Comparison of ENCODE assay signal across 23 mouse cellular contexts in genomic region chr3:104641313-104641712, GRCm38 (mm10). TPM values are rescaled to one million over a fixed set of nuclear protein-coding genes. Genes with fewer than 3 reads are reported as not detected.
DNase-seq lines count a peak whose midpoint lies in the region; ATAC-seq lines count a peak whose summit lies in the region.
"Had no signal": no experiment of that assay in that cellular context is flagged by ENCODE, and none has a peak within 500 bp of the region (broad histone marks: within the 10 kb centered on the region; RNA-seq: fewer than 3 reads in every experiment).

No protein-coding gene starts in this region.

- WGBS in heart, embryonic 10.5 days = 48% methylated on average over 1 of the region's 1 CpGs
- 25% methylated on average over 1 of the region's 1 CpGs for WGBS in liver, embryonic 11.5 days
- 15% methylated on average over 1 of the region's 1 CpGs for WGBS in liver, embryonic 13.5 days (ENCODE audit: insufficient replicate concordance)
- 83% methylated on average over 1 of the region's 1 CpGs for WGBS in midbrain, embryonic 11.5 days

- no peak for ATAC-seq in liver, embryonic 11.5 days (replicated peaks; ENCODE audit: low FRiP score)
- no peak for ATAC-seq in liver, embryonic 13.5 days (ENCODE audit: low read depth)
- no peak for ATAC-seq in midbrain, embryonic 11.5 days (ENCODE audit: low FRiP score)
- ATAC-seq: intestine, embryonic 15.5 days; Patski had no signal

- intact Hi-C loops in heart, postnatal 36 days (cut with DNase I) = no loop called here

- no peaks in the 10 kb centered on the region for H3K36me3 ChIP-seq in heart, embryonic 10.5 days
- H3K36me3 ChIP-seq in liver, embryonic 11.5 days (ENCODE audit: control insufficient read depth, insufficient read depth, low read length) = no peaks in the 10 kb centered on the region
- H3K36me3 ChIP-seq in liver, embryonic 13.5 days = peaks cover 8% of the 10 kb centered on the region
- H3K36me3 ChIP-seq in midbrain, embryonic 11.5 days (ENCODE audit: control insufficient read depth, insufficient read depth, low read length) = no peaks in the 10 kb centered on the region
- H3K36me3 ChIP-seq: forebrain, embryonic 12.5 days; hindbrain, embryonic 15.5 days; intestine, embryonic 15.5 days; limb, embryonic 10.5 days; neural tube, embryonic 15.5 days; stomach, embryonic 15.5 days had no signal

- DNase-seq in heart, embryonic 10.5 days (ENCODE audit: low spot score) = no peak
- no peak for DNase-seq in heart, postnatal 36 days
- no peak for DNase-seq in liver, embryonic 11.5 days (ENCODE audit: low spot score)
- no peak for DNase-seq in liver
- no peak for DNase-seq in liver, embryonic 13.5 days
- no peak for DNase-seq in cerebellum, adult 11-12 months
- no peak for DNase-seq in retina, postnatal 1 day
- no peak for DNase-seq in midbrain, embryonic 11.5 days (ENCODE audit: low spot score, missing footprints)
- DNase-seq: adrenal gland, postnatal 14 days; cerebellum, adult 18-20 months; cerebellum, postnatal 36 days; gastrocnemius, adult 2 months; lung, adult 18-20 months; lung, postnatal 14 days; midbrain, embryonic 14.5 days; right cerebral cortex, postnatal 25 days had no signal

- H3K4me3 ChIP-seq in heart, embryonic 10.5 days = 0 out of 2 replicates have a peak overlapping the region, but pooled peaks have one; percentile 97
- peak overlapping the region; percentile 97 for H3K4me3 ChIP-seq in liver, embryonic 11.5 days (ENCODE audit: low read depth, low read length)
- H3K4me3 ChIP-seq in liver, embryonic 13.5 days (replicated peaks) = peak overlapping the region; percentile 100
- no peak overlapping the region for H3K4me3 ChIP-seq in midbrain, embryonic 11.5 days (ENCODE audit: low read depth, low read length)
- H3K4me3 ChIP-seq: forebrain, embryonic 12.5 days; gastrocnemius, adult 2 months; hindbrain, embryonic 15.5 days; intestine, embryonic 15.5 days; limb, embryonic 10.5 days; neural tube, embryonic 15.5 days; stomach, embryonic 15.5 days had no signal

- peak overlapping the region; percentile 87 for H3K4me2 ChIP-seq in liver, embryonic 11.5 days
- H3K4me2 ChIP-seq in liver, embryonic 13.5 days = peak overlapping the region; percentile 88
- no peak overlapping the region for H3K4me2 ChIP-seq in midbrain, embryonic 11.5 days
- H3K4me2 ChIP-seq: forebrain, embryonic 12.5 days; hindbrain, embryonic 15.5 days; intestine, embryonic 15.5 days; neural tube, embryonic 15.5 days had no signal

- H3K9me3 ChIP-seq in heart, embryonic 10.5 days = no peaks in the 10 kb centered on the region
- no peaks in the 10 kb centered on the region for H3K9me3 ChIP-seq in liver, embryonic 11.5 days (ENCODE audit: control insufficient read depth, low read length)
- no peaks in the 10 kb centered on the region for H3K9me3 ChIP-seq in liver, embryonic 13.5 days (replicated peaks)
- no peaks in the 10 kb centered on the region for H3K9me3 ChIP-seq in midbrain, embryonic 11.5 days (ENCODE audit: control insufficient read depth, low read length)
- H3K9me3 ChIP-seq: forebrain, embryonic 12.5 days; hindbrain, embryonic 15.5 days; intestine, embryonic 15.5 days; limb, embryonic 10.5 days; neural tube, embryonic 15.5 days; stomach, embryonic 15.5 days had no signal

- peak overlapping the region; percentile 15; the same call in 1 of the 2 replicates for H3K9ac ChIP-seq in liver, embryonic 11.5 days (ENCODE audit: low read depth, low read length)
- H3K9ac ChIP-seq in liver, embryonic 13.5 days = peak overlapping the region; percentile 100
- no peak overlapping the region for H3K9ac ChIP-seq in midbrain, embryonic 11.5 days (ENCODE audit: low read length)
- H3K9ac ChIP-seq: forebrain, embryonic 12.5 days; hindbrain, embryonic 15.5 days; intestine, embryonic 15.5 days; neural tube, embryonic 15.5 days; stomach, embryonic 15.5 days had no signal

- H3K27me3 ChIP-seq in heart, embryonic 10.5 days (ENCODE audit: insufficient read depth, poor library complexity, severe bottlenecking) = no peaks in the 10 kb centered on the region
- no peaks in the 10 kb centered on the region for H3K27me3 ChIP-seq in liver, embryonic 11.5 days (replicated peaks; ENCODE audit: control insufficient read depth, insufficient read depth, low read length)
- H3K27me3 ChIP-seq in liver, embryonic 13.5 days = no peaks in the 10 kb centered on the region
- no peaks in the 10 kb centered on the region for H3K27me3 ChIP-seq in midbrain, embryonic 11.5 days (ENCODE audit: control insufficient read depth, insufficient read depth, low read length)
- H3K27me3 ChIP-seq: forebrain, embryonic 12.5 days; hindbrain, embryonic 15.5 days; intestine, embryonic 15.5 days; neural tube, embryonic 15.5 days; Patski; stomach, embryonic 15.5 days had no signal

- H3K4me1 ChIP-seq in heart, embryonic 10.5 days = peaks cover 22% of the 10 kb centered on the region
- peaks cover 37% of the 10 kb centered on the region for H3K4me1 ChIP-seq in liver, embryonic 11.5 days (replicated peaks; ENCODE audit: control insufficient read depth, insufficient read depth, low read length)
- H3K4me1 ChIP-seq in liver, embryonic 13.5 days (replicated peaks) = peaks cover 67% of the 10 kb centered on the region
- H3K4me1 ChIP-seq in midbrain, embryonic 11.5 days (ENCODE audit: control insufficient read depth, insufficient read depth, low read length) = peaks cover 7% of the 10 kb centered on the region; the same call in 1 of the 2 replicates

- no peak overlapping the region for H3K27ac ChIP-seq in heart, embryonic 10.5 days
- no peak overlapping the region; the same call in 1 of the 2 replicates for H3K27ac ChIP-seq in liver, embryonic 11.5 days (ENCODE audit: low read depth, low read length)
- H3K27ac ChIP-seq in liver, embryonic 13.5 days = peak overlapping the region; percentile 95
- H3K27ac ChIP-seq in midbrain, embryonic 11.5 days (ENCODE audit: low read depth, low read length) = no peak overlapping the region
- H3K27ac ChIP-seq: forebrain, embryonic 12.5 days; gastrocnemius, adult 2 months; hindbrain, embryonic 15.5 days; intestine, embryonic 15.5 days; limb, embryonic 10.5 days; neural tube, embryonic 15.5 days; stomach, embryonic 15.5 days had no signal

RNA-seq across cellular contexts. Expression of gene Slc16a1, which starts 2.8 kb away (rescaled TPM):
- polyA plus RNA-seq in heart, embryonic 10.5 days (2016; fragmentation: Nextera tagmentation; extraction: Ambion mirVana) = 76.5 and 91.2 TPM in 2 replicates
- 100 to 1,000 TPM; 163 to 166 TPM for total RNA-seq in heart, postnatal 36 days (2021)
- 92.2 and 109 TPM in 2 replicates for polyA plus RNA-seq in liver, embryonic 11.5 days (2014; fragmentation: Nextera tagmentation; extraction: Ambion mirVana)
- 81.9 and 106 TPM in 2 replicates for polyA plus RNA-seq in liver, embryonic 13.5 days (2015; fragmentation: Nextera tagmentation; extraction: Ambion mirVana)
- 31.9 and 36.3 TPM in 2 replicates for polyA plus RNA-seq in midbrain, embryonic 11.5 days (2014; fragmentation: Nextera tagmentation; extraction: Ambion mirVana)
